Mouse (Mus musculus): ENCODE results near the gene Sirt5.
A peak's percentile ranks its signal among the peaks of the same experiment; 100 is the strongest.

The Sirt5 gene

DNA sequence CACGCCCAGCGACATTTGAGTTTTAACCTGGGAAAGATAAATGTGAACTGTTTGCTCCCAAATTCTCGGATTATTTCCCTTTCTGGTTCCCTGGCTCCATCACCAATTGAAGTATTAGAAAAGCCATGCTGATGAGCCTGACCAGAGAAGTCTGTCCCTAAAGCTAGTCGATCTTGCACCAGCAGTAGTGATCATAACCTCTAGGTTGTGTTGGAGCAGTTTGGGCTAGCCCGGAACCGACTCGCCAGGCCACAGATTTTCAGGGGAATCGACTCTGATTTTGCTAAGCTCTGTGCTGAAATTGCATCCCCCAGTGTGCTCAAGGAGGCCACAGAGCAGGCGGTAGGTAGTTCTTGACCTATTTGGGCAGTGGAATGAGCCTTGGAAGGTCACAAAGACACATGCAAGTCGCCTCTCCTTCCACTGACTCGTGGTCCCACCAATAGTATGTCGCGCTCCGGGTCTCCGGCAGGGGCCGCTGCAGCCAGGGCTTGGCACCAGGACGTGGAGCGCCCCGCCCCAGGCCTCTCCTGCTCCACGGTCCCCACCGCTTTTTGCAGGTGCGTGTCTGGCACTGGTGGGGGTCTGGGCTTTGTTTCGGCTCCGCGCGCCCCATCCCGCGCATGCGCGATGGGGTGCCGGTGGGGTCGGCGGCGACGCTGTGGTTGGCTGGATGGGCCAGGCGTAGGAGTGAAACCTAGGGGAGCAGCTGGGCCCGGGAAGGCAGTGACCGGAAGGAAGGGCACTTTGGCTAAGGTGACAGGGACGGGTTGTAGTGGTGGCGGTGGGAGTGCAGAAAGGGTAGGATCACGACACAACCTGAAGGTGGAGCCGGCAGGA lies at the start of gene Sirt5:
Sirt5 (plus strand) TSS at position 512 of the 840 bp plus-strand sequence.
- DNase-seq, result peak; percentile 88 to 91

DNA sequence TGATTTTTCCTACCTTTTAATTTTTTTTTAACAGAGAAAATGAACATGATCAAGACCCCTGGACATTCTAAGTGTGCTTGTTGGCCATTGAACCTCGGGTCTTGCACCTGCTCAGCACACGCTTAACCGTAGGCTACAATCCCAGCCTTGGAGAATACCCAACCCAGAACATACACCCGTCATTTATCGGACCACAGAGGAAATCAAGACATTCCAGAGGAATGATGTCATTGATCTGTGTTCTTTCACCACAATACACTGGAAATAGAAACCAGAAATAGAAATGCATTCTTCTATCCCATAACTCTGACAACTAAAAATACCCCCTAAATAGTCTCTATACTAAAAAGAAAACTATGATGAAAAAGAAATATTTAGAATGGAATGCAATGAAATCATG lies 47.9 kb upstream of the Sirt5 start:
- no peak for DNase-seq

- DNase-seq, result no peak
Measured at GRCm38 (mm10) chr13:43319396-43319795, 45.9 kb upstream of the Sirt5 start.

GRCm38 (mm10) chr13:43321492-43321891 lies 43.8 kb upstream of the Sirt5 start:
- no peak for DNase-seq

GRCm38 (mm10) chr13:43325427-43325826 lies 39.9 kb upstream of the Sirt5 start:
- no peak for DNase-seq

- DNase-seq, result no peak
Measured at GRCm38 (mm10) chr13:43331721-43332444, 33.4 kb upstream of the Sirt5 start.

GRCm38 (mm10) chr13:43332591-43332990 lies 32.7 kb upstream of the Sirt5 start:
- DNase-seq, result peak in 1 of 2 experiments; percentile 11

- no peak for DNase-seq
Measured at GRCm38 (mm10) chr13:43336425-43337221, 28.7 kb upstream of the Sirt5 start.

- DNase-seq, result no peak
Measured at GRCm38 (mm10) chr13:43338001-43338400, 27.3 kb upstream of the Sirt5 start.

DNA sequence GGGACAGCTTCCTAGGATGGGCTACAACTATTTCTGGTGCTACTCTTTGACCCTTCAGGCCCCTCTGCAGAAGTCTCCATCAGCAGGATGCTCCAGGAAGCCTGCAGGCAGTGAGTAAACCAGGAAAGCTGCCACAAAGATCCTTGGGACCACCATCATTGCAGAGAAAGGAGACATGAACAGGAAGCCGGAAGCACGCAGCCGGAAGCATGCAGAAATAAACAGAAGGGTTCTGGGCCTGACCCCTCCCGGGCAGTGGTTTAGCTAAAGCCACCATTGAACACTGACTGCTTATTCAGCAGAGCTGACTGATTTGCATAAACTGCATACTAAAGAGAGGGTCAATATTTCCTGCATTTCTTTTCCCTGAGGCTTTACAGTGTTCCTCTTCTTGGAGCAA lies 26.7 kb upstream of the Sirt5 start:
- no peak for DNase-seq

- no peak for DNase-seq
Measured at GRCm38 (mm10) chr13:43346825-43347224, 18.5 kb upstream of the Sirt5 start.

DNA sequence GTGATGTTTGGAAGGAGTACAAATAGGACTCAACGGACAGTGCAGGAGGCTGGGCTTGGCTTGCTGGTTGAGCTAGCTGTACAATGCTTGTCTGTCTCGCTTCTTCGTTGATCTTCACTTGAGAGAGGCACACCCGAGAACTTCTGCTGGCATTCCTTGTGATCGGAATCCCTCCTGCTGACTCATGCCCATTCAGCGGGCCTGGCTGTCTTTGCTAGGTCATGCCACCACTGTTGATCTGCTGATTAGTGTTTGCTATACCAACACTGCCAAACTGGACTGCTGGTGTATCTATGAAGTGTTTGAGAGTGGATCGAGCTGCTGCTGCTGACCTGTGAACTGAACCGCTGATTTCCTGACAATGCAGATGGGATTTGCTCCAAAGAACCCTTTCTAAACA lies 15.9 kb upstream of the Sirt5 start:
- DNase-seq, result no peak

DNA sequence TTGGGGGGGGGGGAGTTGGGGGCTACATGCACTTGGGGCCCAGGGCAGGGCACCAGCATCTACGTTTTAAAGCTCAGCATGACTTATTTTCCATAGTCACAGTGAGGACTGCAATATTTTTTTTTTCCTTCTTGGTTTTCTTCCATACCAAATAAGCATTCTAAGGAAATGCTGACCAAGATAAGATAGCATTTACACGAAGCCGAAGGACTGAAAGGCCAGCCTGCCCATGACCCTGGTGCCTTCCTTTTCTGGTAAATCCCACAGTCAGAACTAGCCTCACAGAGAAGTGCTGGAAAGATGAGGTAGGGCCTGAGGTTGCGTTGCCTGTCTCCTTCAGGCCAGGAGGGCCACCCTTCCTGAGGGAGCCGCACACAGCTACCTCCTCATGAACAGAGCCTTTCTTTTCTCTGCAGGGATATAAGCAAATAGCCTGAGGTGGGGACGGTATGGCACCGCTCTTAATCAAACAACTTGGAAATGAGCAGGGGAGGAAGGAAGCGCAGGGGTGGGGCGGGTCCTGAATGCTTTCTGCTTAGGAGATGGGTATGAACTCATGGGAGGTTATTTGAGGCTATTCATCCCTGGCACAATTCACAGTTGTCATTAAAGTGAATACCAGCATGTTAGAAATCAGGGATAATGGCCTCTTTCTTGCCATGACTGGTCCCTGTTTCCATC lies 14.7 kb upstream of the Sirt5 start:
- no peak for DNase-seq

DNA sequence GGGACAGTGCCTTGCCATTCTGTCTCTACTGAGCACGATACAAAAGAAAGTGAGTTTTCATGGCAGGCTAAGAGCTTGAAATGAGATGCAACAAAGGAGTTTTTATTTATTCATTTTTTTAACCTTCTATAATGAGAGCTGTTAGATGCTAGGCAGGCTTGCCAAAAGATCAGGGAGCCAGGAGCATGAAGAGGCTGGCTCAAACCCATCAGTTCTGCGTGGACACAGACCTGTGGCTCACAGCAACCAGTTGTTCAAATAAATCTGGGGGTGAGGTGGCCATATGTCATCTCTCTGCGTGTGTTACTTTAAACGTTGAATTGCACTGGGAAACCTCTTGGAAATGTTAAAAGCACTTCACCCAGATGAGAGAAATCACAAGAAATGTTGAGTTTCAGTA lies 11.9 kb upstream of the Sirt5 start:
- DNase-seq, result no peak

DNA sequence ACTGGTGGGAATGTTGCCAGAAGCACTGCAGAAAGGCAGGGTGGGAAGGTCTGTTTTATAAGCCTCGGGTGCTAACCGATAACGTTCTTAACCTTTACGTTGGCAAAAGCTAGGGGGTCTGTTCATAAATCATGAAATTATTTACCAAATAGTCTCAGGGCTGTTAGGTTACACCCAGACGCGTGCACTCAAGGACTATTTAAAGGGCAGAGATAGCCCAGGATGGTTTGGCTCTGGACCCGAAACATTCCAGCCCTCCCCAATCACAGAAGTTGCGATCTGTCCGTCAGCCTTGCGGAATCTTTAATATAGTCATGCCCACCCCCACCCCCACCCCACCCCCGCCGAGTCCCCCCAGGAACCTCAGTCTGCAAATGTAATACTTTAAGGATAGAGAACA lies 10.9 kb upstream of the Sirt5 start:
- DNase-seq, result no peak

- DNase-seq, result no peak
Measured at GRCm38 (mm10) chr13:43356346-43357125, 8.8 kb upstream of the Sirt5 start.

- DNase-seq, result no peak
Measured at GRCm38 (mm10) chr13:43360534-43360933, 4.8 kb upstream of the Sirt5 start.

DNA sequence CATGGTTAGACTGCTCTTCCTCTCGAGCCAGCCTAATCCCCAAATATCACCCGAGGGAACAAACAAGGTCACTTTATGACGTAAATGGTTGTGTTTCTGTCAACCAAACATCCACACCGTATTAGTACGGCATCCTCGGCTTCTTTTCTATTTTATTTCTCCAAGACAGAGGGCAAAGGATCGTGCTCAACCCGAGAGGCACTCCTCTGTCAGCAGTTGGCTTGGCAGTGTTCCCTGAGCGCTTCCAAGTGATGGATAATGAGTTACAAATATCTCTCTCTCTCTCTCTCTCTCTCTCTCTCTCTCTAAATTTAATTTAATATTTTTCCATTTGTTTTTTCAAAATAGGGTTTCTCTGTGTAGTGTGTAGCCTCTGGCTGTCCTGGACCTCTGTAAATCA lies 2.9 kb upstream of the Sirt5 start:
- DNase-seq, result peak; percentile 21 to 57

DNA sequence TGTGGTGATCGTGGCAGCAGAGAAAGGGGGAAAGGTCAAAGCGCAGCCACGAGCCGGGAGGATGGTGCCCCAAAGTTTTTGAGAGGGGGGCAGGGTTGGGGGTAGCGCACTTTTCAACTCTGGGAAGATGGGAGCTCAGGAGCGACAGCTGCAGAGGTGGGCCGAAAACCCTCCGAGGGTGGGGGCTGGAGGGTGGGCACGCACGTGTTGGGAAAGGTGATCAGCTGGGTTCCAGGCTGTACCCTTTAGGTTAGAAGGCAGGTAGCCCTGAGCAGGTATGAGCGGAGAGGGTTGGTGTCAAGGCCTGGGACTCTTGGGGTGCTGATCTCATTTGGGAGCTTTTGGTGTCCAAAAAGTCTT lies 509 bp downstream of the Sirt5 start:
- DNase-seq, result no peak

DNA sequence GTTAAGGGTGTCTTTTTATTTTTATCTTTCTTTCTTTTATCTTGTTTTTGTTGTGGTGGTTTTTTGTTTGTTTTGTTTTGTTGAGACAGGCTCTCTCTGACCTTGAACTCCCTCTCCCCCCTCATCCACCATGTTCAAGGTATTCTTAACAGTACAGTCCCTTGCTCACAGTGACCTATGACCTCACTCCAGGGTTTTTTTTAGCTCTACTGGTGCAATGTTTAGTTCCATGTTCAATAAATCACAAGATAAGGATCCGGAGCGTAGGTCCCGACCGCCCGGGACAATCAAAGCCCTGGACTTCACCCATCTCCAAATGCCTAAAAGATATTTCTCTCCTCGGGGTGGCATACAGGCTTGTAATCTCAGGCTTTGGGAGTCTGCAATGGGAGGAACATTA lies 4.8 kb downstream of the Sirt5 start:
- no peak for DNase-seq

GRCm38 (mm10) chr13:43372892-43373291 lies 7.6 kb downstream of the Sirt5 start:
- DNase-seq, result no peak

GRCm38 (mm10) chr13:43374205-43374604 lies 8.9 kb downstream of the Sirt5 start:
- DNase-seq, result no peak

Measured in kidney, adult 8-10 months (tissue).